Mouse (Mus musculus): ENCODE measurements at regions not wholly inside any gene's neighbourhood (a gene's known extent, or its start where the extent isn't known, plus 50 kb on each side); places are given as distances from the start of the nearest gene placed in this dataset.

GRCm38 (mm10) chr15:39998063-39998462, 136.1 kb upstream of the 9330182O14Rik start:
- no peak for ATAC-seq (replicated peaks; ENCODE audit: low read depth, poor library complexity, severe bottlenecking)

- no peak for ATAC-seq (replicated peaks; ENCODE audit: low read depth, poor library complexity, severe bottlenecking)
These were observed 134.1 kb upstream of the 9330182O14Rik start for GRCm38 (mm10) chr15:40000022-40000421.

- ATAC-seq (replicated peaks; ENCODE audit: low read depth, poor library complexity, severe bottlenecking): no peak
These were observed 129.1 kb upstream of the 9330182O14Rik start for GRCm38 (mm10) chr15:40005096-40005495.

GRCm38 (mm10) chr15:40007844-40008243, 126.3 kb upstream of the 9330182O14Rik start:
- no peak for ATAC-seq (replicated peaks; ENCODE audit: low read depth, poor library complexity, severe bottlenecking)

GRCm38 (mm10) chr15:40013833-40014232, 120.3 kb upstream of the 9330182O14Rik start:
- ATAC-seq (replicated peaks; ENCODE audit: low read depth, poor library complexity, severe bottlenecking): peak; percentile 47

GRCm38 (mm10) chr15:40017019-40017418, 117.1 kb upstream of the 9330182O14Rik start:
- ATAC-seq (replicated peaks; ENCODE audit: low read depth, poor library complexity, severe bottlenecking): no peak

GRCm38 (mm10) chr15:40017597-40017996, 116.6 kb upstream of the 9330182O14Rik start:
- ATAC-seq (replicated peaks; ENCODE audit: low read depth, poor library complexity, severe bottlenecking): no peak

GRCm38 (mm10) chr15:40018047-40018791, 115.9 kb upstream of the 9330182O14Rik start:
- ATAC-seq (replicated peaks; ENCODE audit: low read depth, poor library complexity, severe bottlenecking): no peak

GRCm38 (mm10) chr15:40018792-40019151, 115.4 kb upstream of the 9330182O14Rik start:
- no peak for ATAC-seq (replicated peaks; ENCODE audit: low read depth, poor library complexity, severe bottlenecking)

GRCm38 (mm10) chr15:40019226-40019625, 114.9 kb upstream of the 9330182O14Rik start:
- ATAC-seq (replicated peaks; ENCODE audit: low read depth, poor library complexity, severe bottlenecking): no peak

- ATAC-seq (replicated peaks; ENCODE audit: low read depth, poor library complexity, severe bottlenecking): no peak
These were observed 114.1 kb upstream of the 9330182O14Rik start for GRCm38 (mm10) chr15:40020097-40020496.

- ATAC-seq (replicated peaks; ENCODE audit: low read depth, poor library complexity, severe bottlenecking): peak; percentile 54
These were observed 113.5 kb upstream of the 9330182O14Rik start for GRCm38 (mm10) chr15:40020646-40021045.

- ATAC-seq (replicated peaks; ENCODE audit: low read depth, poor library complexity, severe bottlenecking): no peak
These were observed 111.0 kb upstream of the 9330182O14Rik start for GRCm38 (mm10) chr15:40023195-40023594.

GRCm38 (mm10) chr15:40032088-40032487, 102.1 kb upstream of the 9330182O14Rik start:
- no peak for ATAC-seq (replicated peaks; ENCODE audit: low read depth, poor library complexity, severe bottlenecking)

- ATAC-seq (replicated peaks; ENCODE audit: low read depth, poor library complexity, severe bottlenecking): no peak
These were observed 98.0 kb upstream of the 9330182O14Rik start for GRCm38 (mm10) chr15:40036181-40036580.

- ATAC-seq (replicated peaks; ENCODE audit: low read depth, poor library complexity, severe bottlenecking): no peak
These were observed 96.9 kb upstream of the 9330182O14Rik start for GRCm38 (mm10) chr15:40037266-40037665.

- ATAC-seq (replicated peaks; ENCODE audit: low read depth, poor library complexity, severe bottlenecking): no peak
These were observed 87.9 kb upstream of the 9330182O14Rik start for GRCm38 (mm10) chr15:40046219-40046618.

GRCm38 (mm10) chr15:40047100-40047499, 87.1 kb upstream of the 9330182O14Rik start:
- ATAC-seq (replicated peaks; ENCODE audit: low read depth, poor library complexity, severe bottlenecking): no peak

GRCm38 (mm10) chr15:40068051-40068450, 66.1 kb upstream of the 9330182O14Rik start:
- 0 out of 2 replicates have a peak, but pooled peaks have one; percentile 18 for ATAC-seq (replicated peaks; ENCODE audit: low read depth, poor library complexity, severe bottlenecking)

GRCm38 (mm10) chr15:40075334-40075893, 58.8 kb upstream of the 9330182O14Rik start:
- ATAC-seq (replicated peaks; ENCODE audit: low read depth, poor library complexity, severe bottlenecking): no peak

GRCm38 (mm10) chr15:40079872-40080271, 54.3 kb upstream of the 9330182O14Rik start:
- no peak for ATAC-seq (replicated peaks; ENCODE audit: low read depth, poor library complexity, severe bottlenecking)
